Mouse (Mus musculus): Measurements from ENCODE around the gene Tdrd1. TPM values are rescaled to one million over a fixed set of nuclear protein-coding genes. Genes with fewer than 3 reads are reported as not detected.

The Tdrd1 gene
- total RNA-seq, 1 experiment from 2014 or later = not detected

DNA sequence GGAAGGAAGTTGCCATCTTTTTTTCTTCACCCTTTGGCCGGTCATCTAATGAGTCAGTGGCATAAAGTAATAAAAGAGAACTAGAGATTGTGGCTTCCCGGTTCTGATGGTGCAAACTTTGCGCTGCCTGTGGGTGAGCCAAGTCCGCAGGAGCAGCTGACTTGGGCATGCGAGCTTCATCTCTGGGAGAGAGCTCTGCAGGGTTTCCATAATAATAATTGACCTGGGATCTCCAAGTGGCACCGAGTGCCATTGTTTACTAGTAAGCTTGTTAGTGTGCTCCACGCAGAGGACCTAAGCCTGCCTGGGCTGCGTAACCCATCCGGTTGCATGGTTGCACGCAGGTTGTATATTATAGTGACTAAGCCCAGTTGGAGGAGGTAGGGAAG lies 3.6 kb upstream of the Tdrd1 start:
- ATAC-seq (replicated peaks; ENCODE audit: low read depth, poor library complexity, severe bottlenecking) = peak; percentile 61

DNA sequence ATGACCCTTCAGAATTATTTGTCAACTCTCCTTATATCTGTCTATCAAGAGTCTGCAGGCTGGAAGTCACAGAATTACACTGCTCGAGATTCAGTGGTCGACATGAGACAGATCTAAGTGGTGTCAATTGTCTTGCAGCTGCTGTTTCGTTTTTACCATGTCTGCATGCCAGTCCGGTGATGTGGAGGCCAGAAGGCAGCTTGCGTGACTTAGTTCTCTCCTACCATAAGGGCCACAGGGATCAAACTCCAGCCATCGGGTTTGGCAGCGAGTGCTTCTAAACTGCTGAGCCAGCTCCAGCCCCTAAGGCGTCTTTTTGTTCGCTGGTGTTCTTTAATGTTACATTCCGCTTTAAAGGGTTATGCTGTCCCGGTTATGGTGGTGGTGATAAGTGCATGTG lies 2.3 kb downstream of the Tdrd1 start:
- no peak for ATAC-seq (replicated peaks; ENCODE audit: low read depth, poor library complexity, severe bottlenecking)

DNA sequence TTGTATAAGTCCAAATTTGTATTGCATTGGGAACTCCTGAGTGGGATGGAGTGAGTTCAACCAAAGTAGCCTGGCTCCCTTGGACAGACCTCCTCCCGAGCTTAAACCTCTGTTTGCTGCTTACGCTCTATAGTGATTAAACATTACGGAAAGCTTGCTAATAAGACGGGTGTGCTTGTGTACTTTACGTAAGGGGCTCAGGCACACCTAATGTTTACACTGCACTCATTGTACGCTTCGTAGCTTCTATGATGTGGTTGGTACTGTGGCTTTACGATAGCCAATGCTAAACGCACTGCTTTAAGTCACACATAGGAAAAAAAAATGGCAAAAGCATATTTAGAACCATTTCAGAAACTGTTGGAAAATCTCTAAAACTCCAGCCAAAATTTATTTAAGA lies 3.3 kb downstream of the Tdrd1 start:
- no peak for ATAC-seq (replicated peaks; ENCODE audit: low read depth, poor library complexity, severe bottlenecking)

GRCm38 (mm10) chr19:56830163-56830562 lies 4.2 kb downstream of the Tdrd1 start:
- ATAC-seq (replicated peaks; ENCODE audit: low read depth, poor library complexity, severe bottlenecking) = no peak

DNA sequence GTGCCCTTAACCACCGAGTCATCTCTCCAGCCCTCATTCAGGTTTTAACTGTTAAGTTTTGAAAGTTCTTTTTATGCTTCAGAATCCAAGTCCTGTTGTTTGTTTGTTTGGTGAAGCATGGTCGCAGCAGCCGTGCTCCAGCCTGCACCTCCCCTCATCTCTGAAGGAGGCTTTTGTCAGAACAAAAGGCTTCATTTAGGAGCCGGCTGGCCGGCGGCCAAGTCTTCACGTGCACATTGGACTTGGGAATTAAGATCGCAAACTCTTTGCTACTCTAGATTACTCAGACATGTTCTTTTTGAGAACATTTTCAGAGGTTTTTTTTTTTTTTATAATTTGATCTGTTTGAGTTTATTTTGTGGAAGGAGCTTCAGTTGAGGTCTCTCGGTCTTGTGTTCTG lies 9.3 kb downstream of the Tdrd1 start:
- ATAC-seq (replicated peaks; ENCODE audit: low read depth, poor library complexity, severe bottlenecking) = no peak

- no peak for ATAC-seq (replicated peaks; ENCODE audit: low read depth, poor library complexity, severe bottlenecking)
Measured at GRCm38 (mm10) chr19:56838942-56839706, 13.1 kb downstream of the Tdrd1 start.

DNA sequence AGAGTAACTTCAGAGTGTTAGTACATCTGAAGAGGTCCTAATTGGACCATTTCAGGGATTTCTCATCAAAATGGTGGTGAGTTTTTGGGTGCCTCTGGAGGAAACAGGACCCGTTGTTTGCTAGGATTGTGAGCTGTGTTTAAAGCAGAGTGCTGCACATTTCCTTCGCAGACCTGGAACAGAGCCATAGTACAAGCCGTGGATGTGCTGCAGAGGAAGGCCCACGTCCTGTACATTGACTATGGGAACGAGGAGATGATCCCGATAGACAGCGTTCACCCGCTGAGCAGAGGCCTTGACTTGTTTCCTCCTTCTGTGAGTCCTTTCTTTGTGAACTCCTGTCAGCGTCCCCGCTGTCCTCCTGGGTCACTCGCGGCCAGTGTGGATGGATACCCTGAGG lies 17.0 kb downstream of the Tdrd1 start:
- no peak for ATAC-seq (replicated peaks; ENCODE audit: low read depth, poor library complexity, severe bottlenecking)

DNA sequence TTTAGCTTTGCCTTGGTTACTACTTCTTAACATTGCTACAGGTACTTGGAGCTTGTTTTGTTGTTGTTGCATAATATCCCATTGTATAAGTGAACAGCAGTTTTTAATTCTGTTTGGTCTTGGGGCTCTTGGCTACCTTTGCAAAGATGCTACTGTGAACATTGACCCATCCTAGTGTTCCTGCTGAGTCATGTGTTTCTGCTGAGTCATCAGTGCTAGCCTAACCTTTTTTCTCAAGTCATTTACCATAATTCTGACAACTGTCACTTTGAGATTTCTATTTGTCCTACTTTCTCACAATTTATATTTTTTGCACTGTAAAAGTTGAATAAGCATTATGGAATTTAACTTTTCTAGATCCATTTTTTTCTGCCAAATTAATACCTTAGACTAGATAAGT lies 26.6 kb downstream of the Tdrd1 start:
- no peak for ATAC-seq (replicated peaks; ENCODE audit: low read depth, poor library complexity, severe bottlenecking)

DNA sequence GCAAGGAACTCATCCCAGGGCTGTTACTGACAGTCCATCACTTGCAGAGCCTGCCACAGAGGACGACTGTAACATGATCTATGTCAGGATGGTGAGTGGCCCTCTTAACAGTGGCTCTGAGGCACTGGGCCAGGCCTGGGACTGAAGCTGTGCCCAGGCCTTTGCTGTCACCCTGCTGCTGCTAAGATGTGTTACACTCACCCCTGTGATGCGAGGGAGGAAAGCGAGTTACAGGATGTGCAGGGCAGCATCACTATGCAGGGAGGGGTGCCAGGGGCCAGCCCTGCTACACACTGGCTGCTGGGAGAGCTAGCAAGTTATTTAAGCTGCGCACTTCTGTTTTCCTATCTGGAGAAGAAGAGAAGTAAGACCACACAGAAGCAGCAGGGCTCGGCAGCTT lies 30.4 kb downstream of the Tdrd1 start:
- ATAC-seq (replicated peaks; ENCODE audit: low read depth, poor library complexity, severe bottlenecking) = no peak

DNA sequence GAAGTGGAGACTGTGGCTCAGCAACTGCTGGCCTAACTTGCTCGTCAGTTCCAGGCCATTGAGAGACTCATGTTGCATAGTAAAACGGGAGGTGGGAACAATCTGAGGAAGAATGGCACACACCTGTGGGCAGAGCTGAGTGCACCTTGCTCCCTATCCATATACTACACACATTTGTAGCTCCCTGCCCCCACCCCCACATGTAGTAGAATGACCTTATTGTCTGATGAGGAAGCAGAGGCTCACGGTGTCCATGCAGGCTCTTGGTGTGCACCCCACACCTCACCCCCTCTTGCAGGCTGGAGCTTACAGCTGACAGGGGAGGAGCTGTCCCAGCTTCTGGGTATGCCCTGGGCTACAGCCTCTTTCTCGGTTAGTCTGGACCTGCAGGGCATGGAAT lies 41.7 kb downstream of the Tdrd1 start:
- ATAC-seq (replicated peaks; ENCODE audit: low read depth, poor library complexity, severe bottlenecking) = no peak

DNA sequence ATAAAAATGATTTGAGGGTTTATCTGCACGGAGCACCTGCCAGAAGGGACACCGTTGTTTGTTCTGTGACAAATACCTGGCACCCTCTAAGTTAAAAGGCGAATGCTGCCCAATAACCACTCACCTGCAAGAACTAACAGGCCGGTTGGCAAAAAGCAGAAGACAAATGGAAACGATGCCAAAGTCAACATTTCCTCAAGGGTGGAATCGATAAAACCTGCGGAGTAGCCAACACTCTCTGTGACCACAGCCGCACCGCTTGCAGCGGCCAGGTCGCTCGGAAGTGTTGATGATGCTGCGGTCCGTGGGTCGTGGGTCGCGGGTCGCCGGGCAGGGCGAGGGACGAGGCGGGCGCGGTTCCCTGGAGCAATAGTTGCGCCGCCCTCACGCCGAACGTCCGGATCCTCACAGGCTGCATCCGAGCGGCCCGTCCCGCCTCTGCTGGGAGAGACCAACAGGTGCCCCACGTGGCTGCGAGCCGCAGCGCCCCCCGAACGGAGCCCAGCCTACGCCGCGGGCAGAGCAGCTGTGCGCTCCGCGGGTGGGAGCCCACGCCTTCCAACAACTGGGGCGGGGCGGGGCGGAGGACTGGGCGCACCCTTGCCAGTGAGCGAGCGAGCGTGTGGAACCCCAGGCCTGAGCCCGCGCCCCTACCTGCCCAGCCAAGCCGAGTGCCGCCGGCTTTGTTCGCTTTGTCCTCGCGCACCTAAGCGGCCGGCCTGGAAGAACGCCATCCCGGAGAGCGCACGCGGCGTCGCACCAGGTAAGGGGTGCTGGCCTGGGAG lies 48.0 kb downstream of the Tdrd1 start, which contains the start of gene Vwa2:
Vwa2 (plus strand) TSS at position 434 of the 785 bp plus-strand sequence.
- no peak for ATAC-seq (replicated peaks; ENCODE audit: low read depth, poor library complexity, severe bottlenecking)

- ATAC-seq (replicated peaks; ENCODE audit: low read depth, poor library complexity, severe bottlenecking) = no peak
Measured at GRCm38 (mm10) chr19:56874601-56875315, 48.7 kb downstream of the Tdrd1 start.

GRCm38 (mm10) chr19:56877364-56877763 lies 51.4 kb downstream of the Tdrd1 start:
- no peak for ATAC-seq (replicated peaks; ENCODE audit: low read depth, poor library complexity, severe bottlenecking)

DNA sequence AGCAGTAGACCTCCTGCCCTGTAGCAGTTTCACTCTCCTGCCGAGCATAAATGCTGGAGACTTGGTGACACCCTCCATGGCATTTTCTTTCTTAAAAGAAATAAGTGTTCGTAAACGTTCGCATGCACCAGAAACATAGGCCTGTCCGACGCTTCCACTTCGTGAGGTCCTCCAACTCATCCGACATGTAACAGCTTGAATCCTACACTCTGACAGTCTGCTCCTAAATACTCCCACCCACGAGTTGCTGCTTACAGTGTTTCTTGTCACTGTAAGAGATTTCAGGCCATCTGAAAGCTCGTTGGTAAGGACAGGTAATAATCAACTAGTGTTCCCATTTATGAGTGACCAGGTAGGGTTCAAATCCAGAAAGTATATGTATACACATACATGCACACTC lies 61.9 kb downstream of the Tdrd1 start:
- ATAC-seq (replicated peaks; ENCODE audit: low read depth, poor library complexity, severe bottlenecking) = no peak

DNA sequence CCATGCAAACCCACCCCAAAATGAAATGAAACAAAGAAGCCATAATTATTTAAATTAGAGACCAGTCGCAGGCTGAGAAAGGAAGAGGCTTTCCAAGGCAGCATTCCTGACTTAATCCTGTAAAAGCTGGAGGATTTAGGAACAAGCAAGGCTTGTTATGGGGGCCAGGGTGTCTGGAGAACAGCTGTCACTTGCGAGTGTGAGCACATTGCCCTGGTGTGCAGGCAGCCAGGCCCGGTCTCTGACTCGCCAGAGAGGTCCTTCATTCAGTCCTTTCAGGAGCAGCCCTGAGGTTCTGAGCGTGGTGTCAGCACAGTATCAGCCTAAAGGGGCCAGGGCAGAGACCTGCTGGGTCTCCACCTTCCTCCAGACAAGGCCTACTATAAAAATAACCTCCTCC lies 62.6 kb downstream of the Tdrd1 start:
- no peak for ATAC-seq (replicated peaks; ENCODE audit: low read depth, poor library complexity, severe bottlenecking)

DNA sequence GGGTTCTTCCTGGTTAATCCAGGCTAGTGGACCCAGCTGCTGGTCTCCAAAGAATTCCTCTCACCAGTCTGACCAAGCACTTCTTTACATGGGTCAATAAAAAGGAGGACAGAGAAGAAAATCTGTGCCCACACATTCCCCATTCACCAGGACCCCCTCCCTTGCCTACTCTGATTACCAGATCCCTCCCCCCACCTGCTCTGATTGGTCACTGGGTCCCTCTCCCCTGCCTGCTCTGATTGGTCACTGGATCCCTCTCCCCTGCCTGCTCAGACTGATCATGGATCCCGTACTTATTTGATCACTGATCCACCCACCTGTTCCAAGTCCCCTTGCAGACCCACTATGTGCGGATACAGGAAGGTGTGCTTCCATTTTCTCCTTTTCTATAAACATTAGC lies 65.4 kb downstream of the Tdrd1 start:
- ATAC-seq (replicated peaks; ENCODE audit: low read depth, poor library complexity, severe bottlenecking) = no peak

GRCm38 (mm10) chr19:56892586-56892985 lies 66.6 kb downstream of the Tdrd1 start:
- no peak for ATAC-seq (replicated peaks; ENCODE audit: low read depth, poor library complexity, severe bottlenecking)

- ATAC-seq (replicated peaks; ENCODE audit: low read depth, poor library complexity, severe bottlenecking) = no peak
Measured at GRCm38 (mm10) chr19:56893326-56893725, 67.3 kb downstream of the Tdrd1 start.

DNA sequence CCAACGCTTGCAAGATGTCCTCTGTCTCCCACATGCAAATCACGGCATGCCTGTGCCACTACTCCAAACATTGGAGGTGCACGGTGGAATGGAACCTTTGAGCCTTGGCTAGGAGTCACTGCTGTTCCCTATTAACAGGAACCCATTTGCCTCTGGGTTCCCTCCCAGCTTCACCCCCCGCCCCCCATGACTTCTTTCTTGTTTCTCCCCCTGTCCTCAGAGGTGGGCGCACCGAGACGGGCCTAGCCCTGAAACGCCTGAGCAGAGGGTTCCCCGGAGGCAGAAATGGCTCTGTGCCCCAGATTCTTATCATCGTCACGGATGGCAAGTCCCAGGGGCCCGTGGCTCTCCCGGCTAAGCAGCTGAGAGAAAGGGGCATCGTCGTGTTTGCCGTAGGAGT lies 71.6 kb downstream of the Tdrd1 start:
- ATAC-seq (replicated peaks; ENCODE audit: low read depth, poor library complexity, severe bottlenecking) = no peak

GRCm38 (mm10) chr19:56904095-56904494 lies 78.1 kb downstream of the Tdrd1 start:
- no peak for ATAC-seq (replicated peaks; ENCODE audit: low read depth, poor library complexity, severe bottlenecking)

- ATAC-seq (replicated peaks; ENCODE audit: low read depth, poor library complexity, severe bottlenecking) = no peak
Measured at GRCm38 (mm10) chr19:56905395-56905794, 79.4 kb downstream of the Tdrd1 start.

Data from common myeloid progenitor, adult 5-6 weeks (primary cell).